Mouse (Mus musculus) heart, adult 2 months (tissue): ENCODE measurements at regions not wholly inside any gene's neighbourhood (a gene's known extent, or its start where the extent isn't known, plus 50 kb on each side); places are given as distances from the start of the nearest gene placed in this dataset.

Experiments used
- DNase-seq, 2 experiments: peaks; one replicate each; pipeline ENCODE4 v3.0.0; 2021
- H3K27ac ChIP-seq: fragments of 200-600 bp; 2 replicates; pipeline ENCODE4 v1.8.1; 2022
- H3K27me3 ChIP-seq: fragments of 200-500 bp; 2 replicates; pipeline ENCODE4 v1.6.1; 2012; ENCODE audit warnings: mild to moderate bottlenecking, low read length, inconsistent platforms, mixed read lengths; ENCODE audit not compliant: control insufficient read depth, insufficient read depth
- H3K36me3 ChIP-seq: fragments of 200-500 bp; 2 replicates; pipeline ENCODE4 v1.6.1; 2012; ENCODE audit warnings: low read length, inconsistent platforms; ENCODE audit not compliant: control insufficient read depth, insufficient read depth
- H3K4me1 ChIP-seq: fragments of 200-500 bp; 2 replicates; pipeline ENCODE4 v1.6.1; 2011; ENCODE audit warnings: low read length; ENCODE audit not compliant: control insufficient read depth, insufficient read depth
- H3K4me3 ChIP-seq: fragments of 200-600 bp; 2 replicates; pipeline ENCODE4 v1.8.1; 2022
- H3K79me2 ChIP-seq: fragments of 200-500 bp; replicated peaks from 2 replicates; pipeline ENCODE4 v1.6.1; 2012; ENCODE audit warnings: mild to moderate bottlenecking, inconsistent platforms, low read length, moderate library complexity, mixed read lengths; ENCODE audit not compliant: control insufficient read depth, insufficient read depth
- H3K9ac ChIP-seq: fragments of 200-500 bp; 2 replicates; pipeline ENCODE4 v1.6.1; 2012; ENCODE audit warnings: low read depth, mild to moderate bottlenecking, control low read depth, inconsistent platforms, low read length, mixed read lengths
- CTCF ChIP-seq: fragments of 200-600 bp; IDR thresholded peaks from 2 replicates; pipeline ENCODE4 v1.8.1; 2022; ENCODE audit warnings: antibody characterized with exemption, mild to moderate bottlenecking, moderate library complexity
- EP300 ChIP-seq: fragments of 200-500 bp; IDR thresholded peaks from 2 replicates; pipeline ENCODE4 v1.6.1; 2011; ENCODE audit warnings: low read depth, low read length, control low read depth; ENCODE audit not compliant: insufficient read depth
- POLR2A ChIP-seq: fragments of 200-500 bp; IDR thresholded peaks from 2 replicates; pipeline ENCODE4 v1.6.1; 2011; ENCODE audit warnings: mild to moderate bottlenecking, low read depth, low read length, control low read depth; ENCODE audit not compliant: insufficient read depth
- WGBS: fragments of 180-500 bp; shearing (Covaris S2); methylation state at CpG from one replicate; pipeline ENCODE4 v1.1.7; 2018; 5-methylcytosine and 5-hydroxymethylcytosine counted together
- intact Hi-C: fragments of 180-260 bp; cut with DNase I; formaldehyde crosslinking; loops from one replicate; pipeline ENCODE4 v1.15.1; 2025

GRCm38 (mm10) chr17:45281554-45281953, 152.0 kb downstream of the Cdc5l start:
- no peak for DNase-seq
- Histone ChIP-seq H3K4me3 (no peak overlapping the region), H3K79me2 (no peaks in the 10 kb centered on the region), H3K27ac (no peak overlapping the region), H3K9ac (no peak overlapping the region), H3K36me3 (no peaks in the 10 kb centered on the region), H3K27me3 (no peaks in the 10 kb centered on the region), H3K4me1 (no peaks in the 10 kb centered on the region)
- whole genome bisulfite sequencing, result 91% methylated on average over 1 of the region's 1 CpGs
- TF ChIP-seq EP300, result no peak
- TF ChIP-seq POLR2A, result no peak
- TF ChIP-seq CTCF, result no peak
- intact Hi-C loops, result no loop called here

GRCm38 (mm10) chr17:45279811-45280205, 153.7 kb downstream of the Cdc5l start:
- WGBS, result 27% methylated on average over 3 of the region's 3 CpGs
- H3K9ac ChIP-seq, result no peak overlapping the region
- no peak overlapping the region for H3K4me3 ChIP-seq
- H3K27ac ChIP-seq, result no peak overlapping the region
- no peaks in the 10 kb centered on the region for H3K27me3 ChIP-seq
- no peak for DNase-seq
- intact Hi-C loops, result no loop called here
- TF ChIP-seq EP300 (no peak), POLR2A (no peak), CTCF (no peak)
- H3K4me1 ChIP-seq, result no peaks in the 10 kb centered on the region
- no peaks in the 10 kb centered on the region for H3K79me2 ChIP-seq
- H3K36me3 ChIP-seq, result no peaks in the 10 kb centered on the region

- TF ChIP-seq CTCF, result no peak
- H3K4me3 ChIP-seq, result no peak overlapping the region
- WGBS, result 47% methylated on average over 13 of the region's 13 CpGs
- no peaks in the 10 kb centered on the region for H3K4me1 ChIP-seq
- H3K27me3 ChIP-seq, result no peaks in the 10 kb centered on the region
- H3K79me2 ChIP-seq, result no peaks in the 10 kb centered on the region
- no peak overlapping the region for H3K9ac ChIP-seq
- intact Hi-C loops, result no loop called here
- H3K27ac ChIP-seq, result no peak overlapping the region
- no peaks in the 10 kb centered on the region for H3K36me3 ChIP-seq
- DNase-seq, result no peak
Observed at GRCm38 (mm10) chr17:45279075-45279810, 154.3 kb downstream of the Cdc5l start.

- no peaks in the 10 kb centered on the region for H3K36me3 ChIP-seq
- no peak for TF ChIP-seq POLR2A
- TF ChIP-seq EP300, result no peak
- TF ChIP-seq CTCF, result no peak
- DNase-seq, result no peak
- H3K27me3 ChIP-seq, result no peaks in the 10 kb centered on the region
- H3K9ac ChIP-seq, result no peak overlapping the region
- no peaks in the 10 kb centered on the region for H3K79me2 ChIP-seq
- no peaks in the 10 kb centered on the region for H3K4me1 ChIP-seq
- WGBS, result 75% methylated on average over 3 of the region's 3 CpGs
- no peak overlapping the region for H3K4me3 ChIP-seq
- no peak overlapping the region for H3K27ac ChIP-seq
- intact Hi-C loops, result no loop called here
Observed at GRCm38 (mm10) chr17:45277516-45277915, 156.0 kb downstream of the Cdc5l start.

GRCm38 (mm10) chr17:45276686-45277405, 156.7 kb downstream of the Cdc5l start:
- WGBS, result 68% methylated on average over 12 of the region's 12 CpGs
- DNase-seq, result no peak
- no peaks in the 10 kb centered on the region for H3K27me3 ChIP-seq
- no peak for TF ChIP-seq CTCF
- TF ChIP-seq POLR2A, result no peak
- no peak for TF ChIP-seq EP300
- no peaks in the 10 kb centered on the region for H3K4me1 ChIP-seq
- H3K27ac ChIP-seq, result no peak overlapping the region
- H3K4me3 ChIP-seq, result no peak overlapping the region
- intact Hi-C loops, result no loop called here
- no peaks in the 10 kb centered on the region for H3K36me3 ChIP-seq
- H3K79me2 ChIP-seq, result no peaks in the 10 kb centered on the region
- no peak overlapping the region for H3K9ac ChIP-seq

- no peaks in the 10 kb centered on the region for H3K36me3 ChIP-seq
- TF ChIP-seq CTCF (peak; percentile 55), EP300 (no peak)
- 67% methylated on average over 4 of the region's 4 CpGs for WGBS
- intact Hi-C loops, result loop anchor here (5.0 kb wide), 1 partner anchor 1013 kb away; no protein-coding TSS in a partner anchor
- no peak overlapping the region for H3K9ac ChIP-seq
- no peak overlapping the region for H3K4me3 ChIP-seq
- no peaks in the 10 kb centered on the region for H3K27me3 ChIP-seq
- H3K4me1 ChIP-seq, result no peaks in the 10 kb centered on the region
- H3K27ac ChIP-seq, result no peak overlapping the region
- H3K79me2 ChIP-seq, result no peaks in the 10 kb centered on the region
- DNase-seq, result no peak
Observed at GRCm38 (mm10) chr17:45274894-45275293, 158.6 kb downstream of the Cdc5l start.
